Mouse (Mus musculus): ENCODE measurements around the gene Gnai1.

The Gnai1 gene

DNA sequence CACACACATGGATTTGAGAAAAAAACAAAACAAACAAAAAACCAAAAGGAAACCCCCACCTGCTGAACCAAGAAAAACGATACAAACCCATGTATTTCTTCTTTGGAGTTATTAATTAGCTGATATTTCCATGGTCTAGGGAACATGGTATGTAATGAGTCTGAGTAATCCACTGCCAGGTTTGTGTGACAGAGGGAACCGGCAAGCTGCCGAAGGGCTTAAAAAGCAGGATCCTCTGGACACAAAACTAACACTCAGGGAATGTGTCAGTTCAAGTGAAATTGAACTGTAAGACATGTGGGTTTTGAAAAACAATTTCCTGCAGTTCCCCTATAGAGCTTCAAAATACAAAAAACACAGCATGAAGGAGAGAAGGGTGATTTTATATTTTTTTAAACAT is 72.1 kb downstream of the Gnai1 start:
- no peak for DNase-seq (ENCODE audit: low read depth, low spot score)

GRCm38 (mm10) chr5:18282095-18282494 is 78.1 kb downstream of the Gnai1 start:
- no peak for DNase-seq (ENCODE audit: low read depth, low spot score)

DNA sequence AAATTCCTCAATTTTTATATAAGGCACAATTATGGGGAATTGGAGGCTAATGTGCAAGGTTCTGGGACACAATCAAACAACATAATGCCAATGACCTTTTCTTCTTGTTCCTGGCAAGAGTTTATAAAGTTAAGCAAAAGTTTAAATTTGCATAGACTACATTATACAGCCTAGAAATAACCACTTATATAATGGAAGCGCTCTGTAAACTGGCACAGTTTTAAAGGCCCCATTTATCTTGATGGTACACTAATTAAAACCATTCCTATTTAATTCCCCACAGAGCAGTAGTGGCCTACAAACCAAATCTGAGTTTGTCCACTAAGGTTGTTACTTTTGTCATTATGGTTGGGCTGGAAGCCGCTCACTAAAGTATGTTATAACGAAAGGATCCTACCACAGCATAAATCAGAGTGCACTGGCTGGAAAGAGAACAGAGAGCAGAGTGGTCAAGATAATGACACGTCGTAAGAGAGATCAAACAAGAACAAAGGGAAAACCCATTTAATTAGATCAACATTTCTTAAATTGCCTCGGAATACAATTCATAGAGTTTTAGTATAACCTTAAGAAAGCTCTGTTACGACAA is 85.7 kb downstream of the Gnai1 start:
- DNase-seq (ENCODE audit: low read depth, low spot score) = no peak

DNA sequence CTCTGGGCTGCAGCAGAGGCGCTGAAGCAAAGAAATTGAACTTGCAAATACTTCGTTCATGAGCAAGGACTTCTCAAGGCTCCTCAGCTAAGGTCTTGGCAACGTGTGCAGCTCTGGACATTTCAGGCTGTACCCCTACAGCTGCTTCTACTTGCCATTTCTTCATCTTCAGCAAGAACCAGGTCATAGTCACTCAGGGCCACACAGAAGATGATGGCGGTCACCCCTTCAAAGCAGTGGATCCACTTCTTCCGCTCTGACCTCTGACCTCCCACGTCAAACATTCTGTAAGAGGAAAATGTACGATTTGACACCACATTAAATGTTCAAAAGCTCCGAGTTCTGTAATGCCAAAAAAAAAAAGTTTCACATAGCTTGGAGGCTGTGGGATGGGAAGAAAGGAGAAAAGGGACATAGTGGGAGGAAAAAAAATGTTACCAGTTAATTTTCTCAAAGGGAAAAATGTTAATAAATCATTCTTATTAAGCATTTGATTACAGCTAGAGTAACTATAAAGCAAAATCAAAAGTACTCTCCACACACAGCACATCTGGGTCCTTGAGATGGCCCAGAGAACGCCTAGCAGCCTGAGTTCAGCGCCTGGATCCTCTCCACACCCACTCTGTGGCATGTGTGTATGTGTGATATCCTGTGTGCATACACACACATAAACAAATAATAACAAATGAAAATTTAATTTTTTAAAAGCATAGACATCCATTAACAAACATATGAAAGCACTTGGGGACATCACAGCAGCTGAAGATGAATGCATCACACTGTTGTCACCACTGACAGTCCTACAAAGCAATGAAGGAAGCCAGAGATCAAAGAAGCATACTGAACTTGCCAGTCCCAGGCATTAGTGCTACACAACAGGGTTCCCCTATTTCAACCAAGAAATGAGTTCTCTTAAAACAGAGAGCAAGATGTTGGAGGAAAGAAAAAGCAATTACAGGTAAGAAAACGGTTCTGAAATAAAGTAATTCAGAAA is 86.6 kb downstream of the Gnai1 start:
- no peak for DNase-seq (ENCODE audit: low read depth, low spot score)

- no peak for DNase-seq (ENCODE audit: low read depth, low spot score)
Measured at GRCm38 (mm10) chr5:18250379-18251017, 109.7 kb downstream of the Gnai1 start.

DNA sequence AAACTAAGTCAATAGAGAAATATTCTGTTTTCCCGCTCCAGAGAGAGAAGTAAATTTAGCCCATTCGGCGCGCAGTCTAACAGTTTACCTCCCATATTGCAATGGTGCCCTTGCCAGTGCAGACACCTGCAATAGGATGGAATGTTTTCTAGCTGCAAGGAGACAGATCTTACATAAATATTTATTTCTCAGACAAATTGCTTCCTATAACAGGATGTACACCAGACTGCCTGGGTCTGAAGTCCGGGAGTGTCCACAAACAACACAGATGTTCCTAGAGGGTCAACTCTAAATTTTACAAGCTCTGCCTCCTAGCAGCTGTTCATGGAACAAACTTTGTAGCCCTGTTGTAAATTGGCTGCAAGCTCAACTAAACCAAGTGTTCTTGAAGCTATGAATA is 111.0 kb downstream of the Gnai1 start:
- DNase-seq (ENCODE audit: low read depth, low spot score) = no peak

- DNase-seq (ENCODE audit: low read depth, low spot score) = no peak
Measured at GRCm38 (mm10) chr5:18229396-18229795, 130.8 kb downstream of the Gnai1 start.

GRCm38 (mm10) chr5:18228866-18229265 is 131.3 kb downstream of the Gnai1 start:
- DNase-seq (ENCODE audit: low read depth, low spot score) = no peak

DNA sequence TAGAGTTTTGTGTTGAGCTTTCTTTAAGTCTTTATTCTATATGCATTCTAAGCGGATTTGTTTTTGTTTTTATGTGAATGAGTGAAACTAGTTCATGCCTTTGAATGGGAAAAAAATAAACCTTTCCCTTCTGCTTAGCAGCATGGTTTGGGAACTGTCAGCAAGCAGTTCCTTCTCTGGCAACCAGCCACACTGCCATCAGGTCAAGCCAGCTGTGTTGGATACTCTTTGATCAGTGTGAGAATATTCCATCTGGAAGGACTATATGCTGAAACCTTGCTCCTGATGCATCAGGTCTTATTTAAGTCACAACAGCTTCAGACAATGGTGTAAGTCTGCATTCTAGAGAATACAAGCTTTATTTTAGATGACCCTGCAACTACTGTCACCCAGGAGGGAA is 139.3 kb downstream of the Gnai1 start:
- DNase-seq (ENCODE audit: low read depth, low spot score) = no peak

DNA sequence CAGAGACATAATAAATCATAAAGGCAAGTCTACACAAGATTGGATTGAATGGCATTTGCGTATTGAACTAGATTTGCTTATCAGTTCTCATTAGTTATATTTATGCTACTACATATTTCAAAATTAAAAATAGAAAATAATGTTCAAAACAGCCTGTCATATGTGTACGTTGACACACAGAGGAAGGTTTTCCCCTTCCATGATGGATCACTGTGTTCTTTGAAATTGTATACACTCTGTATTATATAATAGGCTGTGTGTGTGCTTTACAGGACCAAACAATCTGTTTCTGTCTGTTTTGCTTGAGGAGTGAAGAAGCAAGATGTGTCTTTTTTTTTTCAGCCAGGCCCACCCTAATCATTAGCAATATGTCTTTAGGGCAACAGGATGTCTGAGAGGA is 141.9 kb downstream of the Gnai1 start:
- DNase-seq (ENCODE audit: low read depth, low spot score) = no peak

GRCm38 (mm10) chr5:18217856-18218255 is 142.3 kb downstream of the Gnai1 start:
- no peak for DNase-seq (ENCODE audit: low read depth, low spot score)
